29 mouse cellular contexts compared by ENCODE assay signal in the genomic region with DNA sequence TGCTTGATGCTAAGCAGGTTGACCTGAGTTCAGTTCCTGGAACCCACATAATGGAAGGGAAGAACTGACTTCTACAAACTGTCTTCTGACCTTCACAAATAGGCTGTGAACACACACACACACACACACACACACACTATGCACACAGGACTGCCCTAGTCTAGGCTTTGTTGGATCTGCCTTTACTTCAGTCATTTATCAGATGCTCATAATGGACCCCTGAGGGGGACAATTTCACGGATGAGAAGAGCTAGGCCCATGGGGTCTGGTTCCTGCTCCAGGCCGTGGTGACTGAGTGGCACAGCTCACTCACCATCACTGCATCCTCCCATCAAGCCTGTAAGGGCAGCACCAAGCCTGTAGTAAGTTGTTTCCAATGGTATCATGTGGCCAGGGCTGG. TPM values are rescaled to one million over a fixed set of nuclear protein-coding genes. Genes with fewer than 3 reads are reported as not detected.
DNase-seq lines count a peak whose midpoint lies in the region; ATAC-seq lines count a peak whose summit lies in the region.
"Had no signal": no experiment of that assay in that cellular context is flagged by ENCODE, and none has a peak within 500 bp of the region (broad histone marks: within the 10 kb centered on the region; RNA-seq: fewer than 3 reads in every experiment).

No protein-coding gene starts in this region.

- H3K36me3 ChIP-seq in hindbrain, embryonic 11.5 days (ENCODE audit: control insufficient read depth, insufficient read depth, low read length) = no peaks in the 10 kb centered on the region
- no peaks in the 10 kb centered on the region for H3K36me3 ChIP-seq in hindbrain, embryonic 13.5 days
- H3K36me3 ChIP-seq in neural tube, embryonic 15.5 days = no peaks in the 10 kb centered on the region
- H3K36me3 ChIP-seq: forebrain, embryonic 10.5 days had no signal

- H3K4me2 ChIP-seq in hindbrain, embryonic 11.5 days (replicated peaks; ENCODE audit: low read depth, low read length) = no peak overlapping the region
- no peak overlapping the region for H3K4me2 ChIP-seq in hindbrain, embryonic 13.5 days
- no peak overlapping the region for H3K4me2 ChIP-seq in neural tube, embryonic 15.5 days
- H3K4me2 ChIP-seq: forebrain, embryonic 13.5 days; heart, embryonic 11.5 days had no signal

- 34% methylated on average over 2 of the region's 2 CpGs for WGBS in hindbrain, embryonic 11.5 days
- WGBS in hindbrain, embryonic 13.5 days = 14% methylated on average over 2 of the region's 2 CpGs
- WGBS in neural tube, embryonic 15.5 days = 18% methylated on average over 2 of the region's 2 CpGs

- no peak overlapping the region for H3K9ac ChIP-seq in hindbrain, embryonic 11.5 days (ENCODE audit: low read depth, low read length)
- no peak overlapping the region for H3K9ac ChIP-seq in hindbrain, embryonic 13.5 days
- H3K9ac ChIP-seq in neural tube, embryonic 15.5 days (replicated peaks) = no peak overlapping the region
- H3K9ac ChIP-seq: forebrain, embryonic 13.5 days had no signal

- DNase-seq in embryo, embryonic 10 days (ENCODE audit: low spot score) = peak; percentile 22
- DNase-seq in embryo, embryonic 9.5 days (ENCODE audit: extremely low spot score) = no peak
- peak; percentile 46 for DNase-seq in hindbrain, embryonic 11.5 days (ENCODE audit: low spot score)
- DNase-seq in neural tube, embryonic 10.5 days (ENCODE audit: extremely low spot score, low spot score) = peak; percentile 21
- DNase-seq in gastrocnemius, postnatal 25 days = no peak
- DNase-seq in thymus, adult 18-20 months = no peak
- DNase-seq: adrenal gland, adult 8-10 months; adrenal gland, postnatal 25 days; cerebellum, adult 11-12 months; cerebellum, adult 8-10 months; cerebellum, postnatal 36 days; gastrocnemius, postnatal 10 days; heart, adult 11 months had no signal

- peak; percentile 54 for ATAC-seq in hindbrain, embryonic 11.5 days (ENCODE audit: low FRiP score)
- no peak for ATAC-seq in hindbrain, embryonic 13.5 days (ENCODE audit: low FRiP score)
- ATAC-seq in neural tube, embryonic 15.5 days (ENCODE audit: low FRiP score) = no peak
- ATAC-seq: activated CD4-positive, CD25-positive, alpha-beta regulatory T cell, adult 4 months; forebrain, embryonic 13.5 days; forebrain, embryonic 16.5 days; inflammation-experienced regulatory T-cells, adult 6 months; intestine, postnatal 0 days had no signal

- no peaks in the 10 kb centered on the region for H3K27me3 ChIP-seq in hindbrain, embryonic 11.5 days (ENCODE audit: control insufficient read depth, insufficient read depth, low read length)
- H3K27me3 ChIP-seq in hindbrain, embryonic 13.5 days = peaks cover 10% of the 10 kb centered on the region
- no peaks in the 10 kb centered on the region for H3K27me3 ChIP-seq in neural tube, embryonic 15.5 days (replicated peaks)

- H3K4me1 ChIP-seq in hindbrain, embryonic 11.5 days (replicated peaks; ENCODE audit: control insufficient read depth, insufficient read depth, low read length) = 0 out of 2 replicates have a peak, but pooled peaks cover 3% of the 10 kb centered on the region
- peaks cover 16% of the 10 kb centered on the region for H3K4me1 ChIP-seq in hindbrain, embryonic 13.5 days (replicated peaks)
- peaks cover 6% of the 10 kb centered on the region for H3K4me1 ChIP-seq in neural tube, embryonic 15.5 days
- H3K4me1 ChIP-seq: forebrain, embryonic 13.5 days had no signal

- H3K4me3 ChIP-seq in hindbrain, embryonic 11.5 days (ENCODE audit: low read depth, low read length) = no peak overlapping the region
- H3K4me3 ChIP-seq in hindbrain, embryonic 13.5 days = no peak overlapping the region
- no peak overlapping the region for H3K4me3 ChIP-seq in neural tube, embryonic 15.5 days (replicated peaks)
- H3K4me3 ChIP-seq: forebrain, embryonic 10.5 days; forebrain, embryonic 13.5 days had no signal

- H3K9me3 ChIP-seq in hindbrain, embryonic 11.5 days (ENCODE audit: control insufficient read depth, low read length) = no peaks in the 10 kb centered on the region
- no peaks in the 10 kb centered on the region for H3K9me3 ChIP-seq in hindbrain, embryonic 13.5 days
- no peaks in the 10 kb centered on the region for H3K9me3 ChIP-seq in neural tube, embryonic 15.5 days (replicated peaks)
- H3K9me3 ChIP-seq: forebrain, embryonic 10.5 days; forebrain, embryonic 13.5 days had no signal

- no peak overlapping the region for H3K27ac ChIP-seq in hindbrain, embryonic 11.5 days (ENCODE audit: low read depth, low read length)
- no peak overlapping the region for H3K27ac ChIP-seq in hindbrain, embryonic 13.5 days
- no peak overlapping the region for H3K27ac ChIP-seq in neural tube, embryonic 15.5 days (replicated peaks)
- H3K27ac ChIP-seq: forebrain, embryonic 10.5 days; forebrain, embryonic 13.5 days had no signal

RNA-seq across cellular contexts. Expression of a gene that starts 13.6 kb away (rescaled TPM):
- 1.8 and 2.4 TPM in 2 replicates for polyA plus RNA-seq in hindbrain, embryonic 11.5 days (2014; fragmentation: Nextera tagmentation; extraction: Ambion mirVana)
- polyA plus RNA-seq in hindbrain, embryonic 13.5 days (2015; fragmentation: Nextera tagmentation; extraction: Ambion mirVana) = 10.5 and 10.7 TPM in 2 replicates
- 15.4 and 18.9 TPM in 2 replicates for polyA plus RNA-seq in neural tube, embryonic 15.5 days (2015; fragmentation: Nextera tagmentation; extraction: Ambion mirVana)
- total RNA-seq in gastrocnemius, postnatal 25 days (2021) = not detected
- total RNA-seq: ES-E14; gastrocnemius, adult 18-20 months; heart, adult 8-10 months; heart, postnatal 25 days; hematopoietic stem cell, adult 5-6 weeks had no signal
- polyA plus RNA-seq: heart, embryonic 14.5 days; heart, postnatal 0 days; inflammation-experienced regulatory T-cells, adult 6 months had no signal

RNA-seq across cellular contexts. Expression of a gene that starts 40.5 kb away (rescaled TPM):
- polyA plus RNA-seq in hindbrain, embryonic 11.5 days (2014; fragmentation: Nextera tagmentation; extraction: Ambion mirVana) = 128 and 135 TPM in 2 replicates
- 106 and 111 TPM in 2 replicates for polyA plus RNA-seq in hindbrain, embryonic 13.5 days (2015; fragmentation: Nextera tagmentation; extraction: Ambion mirVana)
- 88.4 and 99.8 TPM in 2 replicates for polyA plus RNA-seq in neural tube, embryonic 15.5 days (2015; fragmentation: Nextera tagmentation; extraction: Ambion mirVana)
- 10 to 100 TPM; 20.2 to 22.5 TPM for total RNA-seq in gastrocnemius, postnatal 25 days (2021)

Comparison
In these comparisons a context has a peak if more than half of its experiments do, and no peak if none do; other contexts are left out.
1. DNase-seq: peak in embryo, embryonic 10 days (single experiment), hindbrain, embryonic 11.5 days (single experiment) and neural tube, embryonic 10.5 days (single experiment); none in embryo, embryonic 9.5 days (single experiment), gastrocnemius, postnatal 25 days (single experiment) and thymus, adult 18-20 months (0 of 2).